Mouse (Mus musculus) spleen, adult 2 months (tissue): ENCODE results near the gene Anapc11. TPM values are rescaled to one million over a fixed set of nuclear protein-coding genes. Genes with fewer than 3 reads are reported as not detected.

Experiments used
- DNase-seq, 2 experiments: peaks; one replicate each; pipeline versions ENCODE4 v3.0.0 to v3.0.0-alpha.2; 2012 to 2021; ENCODE audit warnings: low spot score in 2 of 2, low read depth in 1 of 2
- H3K27ac ChIP-seq: fragments of 200-500 bp; 2 replicates; pipeline ENCODE4 v1.5.1; 2012; ENCODE audit warnings: low read length, inconsistent platforms; ENCODE audit not compliant: insufficient read depth
- H3K27me3 ChIP-seq: fragments of 200-500 bp; 2 replicates; pipeline ENCODE4 v1.6.1; 2012; ENCODE audit warnings: mild to moderate bottlenecking, moderate library complexity, low read length, inconsistent platforms; ENCODE audit not compliant: control insufficient read depth, insufficient read depth
- H3K36me3 ChIP-seq: fragments of 200-500 bp; 2 replicates; pipeline ENCODE4 v1.6.1; 2012; ENCODE audit warnings: mild to moderate bottlenecking, low read length, inconsistent platforms; ENCODE audit not compliant: control insufficient read depth, insufficient read depth
- H3K4me1 ChIP-seq: fragments of 200-500 bp; 2 replicates; pipeline ENCODE4 v1.6.1; 2011; ENCODE audit warnings: inconsistent platforms; ENCODE audit not compliant: control insufficient read depth, insufficient read depth, insufficient read length
- H3K4me3 ChIP-seq: fragments of 200-500 bp; 2 replicates; pipeline ENCODE4 v1.5.1; 2011; ENCODE audit warnings: mild to moderate bottlenecking, inconsistent platforms; ENCODE audit not compliant: insufficient read depth, insufficient read length; ENCODE audit errors: extremely low read depth
- CTCF ChIP-seq: fragments of 200-500 bp; IDR thresholded peaks from 2 replicates; pipeline ENCODE4 v1.5.1; 2011; ENCODE audit warnings: mild to moderate bottlenecking, inconsistent platforms; ENCODE audit not compliant: insufficient read depth, insufficient read length, insufficient replicate concordance; ENCODE audit errors: extremely low read depth
- POLR2A ChIP-seq: fragments of 200-500 bp; IDR thresholded peaks from 2 replicates; pipeline ENCODE4 v1.6.1; 2011; ENCODE audit warnings: low read depth, low read length, inconsistent platforms
- WGBS: fragments of 180-500 bp; shearing (Covaris S2); methylation state at CpG from one replicate; pipeline ENCODE4 v1.1.7; 2018; 5-methylcytosine and 5-hydroxymethylcytosine counted together
- polyA plus RNA-seq: library from polyadenylated mRNA; depleted of rRNA; stranded (reverse); fragments of >200 nt; gene quantifications from 2 replicates; pipeline ENCODE4 v1.2.3, GENCODE M21; 2012

The Anapc11 gene
- polyA plus RNA-seq, 1 experiment, result 80.1 TPM

DNA sequence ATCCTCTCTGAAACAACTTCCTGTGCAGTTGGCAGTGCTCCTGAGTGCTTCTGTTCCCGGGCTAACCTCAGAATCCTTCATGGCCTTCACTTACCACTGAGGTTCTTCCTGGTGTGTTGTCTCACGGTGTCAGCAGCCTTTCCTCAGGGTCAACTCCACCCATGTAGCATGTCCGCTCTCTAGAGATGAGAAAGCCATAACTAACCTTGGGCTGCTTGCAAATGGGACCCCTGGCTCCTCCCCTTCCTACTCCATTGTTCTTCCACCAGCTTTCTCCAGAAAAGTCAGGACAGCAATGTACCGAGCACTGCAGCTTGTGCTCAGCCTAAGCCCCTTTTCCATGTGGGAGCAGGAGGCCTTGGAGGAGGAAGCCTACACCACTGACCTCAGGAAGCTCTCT is 8.5 kb downstream of the Anapc11 start:
- Histone ChIP-seq H3K36me3 (peaks cover 17% of the 10 kb centered on the region), H3K4me3 (no peak overlapping the region), H3K4me1 (no peaks in the 10 kb centered on the region), H3K27me3 (no peaks in the 10 kb centered on the region), H3K27ac (no peak overlapping the region)
- 95% methylated on average over 4 of the region's 4 CpGs for WGBS
- DNase-seq, result no peak
- TF ChIP-seq POLR2A (no peak), CTCF (no peak)

DNA sequence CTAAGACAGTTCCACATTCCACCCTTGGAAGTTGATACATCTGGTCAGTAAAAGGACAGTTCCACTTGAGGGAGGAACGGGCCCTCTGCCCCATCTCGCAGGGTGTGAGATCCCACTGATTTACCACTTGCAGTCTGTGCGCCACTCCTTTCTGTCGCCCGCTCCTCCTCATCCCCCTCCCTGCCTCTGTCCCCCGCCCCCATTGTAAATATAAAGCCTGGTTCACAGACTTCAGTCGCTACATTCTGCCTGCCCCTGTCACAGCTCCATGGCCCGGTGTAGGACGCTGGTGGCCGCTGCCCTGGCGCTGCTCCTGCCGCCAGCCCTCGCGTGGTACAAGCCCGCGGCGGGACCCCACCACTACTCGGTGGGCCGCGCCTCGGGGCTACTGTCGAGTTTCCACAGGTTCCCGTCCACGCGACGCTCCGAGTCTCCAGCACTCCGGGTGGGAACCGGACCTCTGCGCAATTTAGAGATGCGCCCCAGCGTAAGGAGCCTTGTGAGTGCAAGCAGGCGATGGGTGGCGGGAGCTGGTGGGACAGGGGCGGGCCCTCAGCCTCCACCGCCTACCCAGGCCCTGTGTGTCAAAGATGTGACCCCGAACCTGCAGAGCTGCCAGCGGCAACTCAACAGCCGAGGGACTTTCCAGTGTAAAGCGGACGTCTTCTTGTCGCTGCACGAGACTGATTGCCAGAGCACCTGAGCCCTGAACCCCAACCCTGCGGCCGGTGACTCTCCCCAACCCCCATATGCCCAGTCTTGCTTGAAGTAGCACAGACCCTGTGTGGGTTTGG is 10.2 kb downstream of the Anapc11 start, which contains the start of gene Npb:
Gene Npb, plus strand, starts transcription at position 237 of the 794 bp plus-strand sequence.
- no peaks in the 10 kb centered on the region for H3K27me3 ChIP-seq
- no peaks in the 10 kb centered on the region for H3K4me1 ChIP-seq
- WGBS, result 31% methylated on average over 45 of the region's 45 CpGs
- H3K4me3 ChIP-seq, result no peak within 1 kb of the TSS
- H3K36me3 ChIP-seq, result peaks cover 16% of the 10 kb centered on the region
- DNase-seq, result no peak
- H3K27ac ChIP-seq, result no peak within 1 kb of the TSS
- TF ChIP-seq POLR2A (no peak), CTCF (no peak)

DNA sequence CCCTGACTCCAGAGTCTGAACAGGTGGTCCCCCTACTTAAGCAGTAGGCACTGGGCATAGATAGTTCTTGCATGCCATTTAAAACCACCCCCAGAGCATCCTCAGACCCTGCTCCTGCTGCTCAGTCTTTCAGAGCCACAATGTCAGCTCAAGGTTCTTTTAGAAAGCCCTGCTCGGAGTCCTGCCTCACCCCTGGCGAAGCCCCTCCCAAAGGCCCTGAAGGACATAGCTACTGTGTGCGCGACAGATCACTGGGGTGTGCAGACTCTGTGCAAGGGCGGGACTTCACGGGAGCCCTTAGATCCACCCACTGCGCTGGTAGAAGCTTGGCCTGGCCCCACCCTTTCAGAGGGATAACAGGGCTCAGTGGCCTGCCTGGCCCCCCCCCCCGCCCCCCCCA is 11.0 kb downstream of the Anapc11 start:
- TF ChIP-seq POLR2A (no peak), CTCF (no peak)
- WGBS, result 64% methylated on average over 8 of the region's 8 CpGs
- Histone ChIP-seq H3K27me3 (no peaks in the 10 kb centered on the region), H3K27ac (no peak overlapping the region), H3K4me3 (no peak overlapping the region), H3K36me3 (peaks cover 13% of the 10 kb centered on the region), H3K4me1 (no peaks in the 10 kb centered on the region)
- no peak for DNase-seq

DNA sequence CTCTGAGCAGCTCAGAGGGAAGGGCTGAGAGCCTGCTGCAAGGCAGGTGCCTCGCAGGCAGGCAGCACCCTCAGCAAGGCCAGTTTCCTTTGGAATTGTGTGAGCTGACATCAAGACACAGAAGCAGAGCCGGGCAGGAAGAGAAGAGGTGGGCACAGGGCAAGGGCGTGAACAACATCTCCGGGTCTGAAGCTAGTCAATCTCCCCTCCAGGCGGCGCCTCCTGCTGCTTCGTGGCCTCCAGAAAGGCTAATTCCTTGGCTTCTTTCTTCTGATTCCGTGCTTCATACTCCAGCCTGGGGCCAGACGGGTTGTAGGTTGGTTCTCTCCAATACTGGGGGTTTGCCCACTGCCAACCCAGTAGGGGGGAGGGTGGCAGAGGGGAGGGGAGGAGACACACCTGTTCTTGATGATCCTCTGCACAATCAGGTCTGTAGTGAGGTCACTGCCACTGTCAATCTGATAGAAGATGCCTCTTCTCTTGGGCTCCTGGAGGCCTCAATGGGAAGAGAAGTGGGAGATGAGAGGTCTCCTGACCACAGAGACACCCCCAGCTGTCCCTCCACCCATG is 12.3 kb downstream of the Anapc11 start:
- no peaks in the 10 kb centered on the region for H3K27me3 ChIP-seq
- H3K36me3 ChIP-seq, result peaks cover 9% of the 10 kb centered on the region
- TF ChIP-seq POLR2A (no peak), CTCF (no peak)
- H3K4me3 ChIP-seq, result no peak overlapping the region
- no peaks in the 10 kb centered on the region for H3K4me1 ChIP-seq
- DNase-seq, result no peak
- no peak overlapping the region for H3K27ac ChIP-seq
- 90% methylated on average over 9 of the region's 9 CpGs for WGBS

DNA sequence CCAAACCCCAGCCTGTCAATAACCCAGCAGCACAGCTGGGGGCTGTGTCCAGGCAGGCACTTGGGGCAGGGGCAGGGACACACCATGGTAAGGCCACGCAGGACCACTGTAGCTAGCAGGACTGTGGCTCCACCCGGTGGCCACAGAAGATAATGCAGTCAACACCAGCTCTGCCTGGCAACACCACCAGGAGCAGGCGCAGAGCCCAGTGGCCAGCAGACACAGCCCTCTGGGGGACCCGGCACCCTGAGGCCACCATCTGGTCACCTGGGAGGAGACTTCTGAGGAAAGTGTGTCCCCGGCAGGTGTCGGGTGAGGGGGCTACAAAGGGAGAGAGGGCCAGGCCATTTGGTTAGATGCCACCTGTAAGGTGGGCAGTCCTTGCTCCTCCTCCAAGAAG is 14.5 kb downstream of the Anapc11 start:
- Histone ChIP-seq H3K27ac (no peak overlapping the region), H3K27me3 (no peaks in the 10 kb centered on the region), H3K4me3 (no peak overlapping the region), H3K4me1 (peaks cover 6% of the 10 kb centered on the region; the same call in 1 of the 2 replicates), H3K36me3 (peaks cover 9% of the 10 kb centered on the region)
- 60% methylated on average over 6 of the region's 6 CpGs for WGBS
- TF ChIP-seq POLR2A, result no peak
- peak; percentile 88; the same call in 1 of the 2 replicates for TF ChIP-seq CTCF
- DNase-seq, result peak in 1 of 2 experiments; percentile 68

DNA sequence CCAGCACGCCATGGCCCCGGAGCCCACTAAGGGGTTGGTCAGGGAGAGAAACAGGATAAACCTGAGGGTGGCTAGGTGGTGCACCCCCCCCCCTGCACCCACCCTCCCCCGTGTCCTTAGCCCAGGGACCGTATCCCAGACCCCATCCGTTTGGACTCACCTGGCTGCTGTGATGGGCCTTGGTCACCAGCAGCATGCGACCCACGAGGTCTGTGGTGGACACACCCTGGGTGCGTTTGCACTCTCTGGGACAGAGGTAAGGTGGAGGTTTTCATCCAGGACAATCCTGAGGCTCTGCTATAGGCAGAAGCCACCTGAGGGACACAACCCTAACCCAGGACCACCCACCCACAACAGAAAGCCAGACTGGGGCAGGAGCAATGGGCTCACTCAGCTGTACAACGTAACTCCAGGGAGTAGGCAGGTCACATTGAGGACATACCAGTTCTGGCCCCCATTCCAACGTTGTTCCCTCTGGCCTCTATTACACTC is 15.3 kb downstream of the Anapc11 start:
- H3K27me3 ChIP-seq, result no peaks in the 10 kb centered on the region
- WGBS, result 91% methylated on average over 10 of the region's 10 CpGs
- DNase-seq, result no peak
- H3K27ac ChIP-seq, result no peak overlapping the region
- no peak overlapping the region for H3K4me3 ChIP-seq
- H3K4me1 ChIP-seq, result peaks cover 6% of the 10 kb centered on the region; the same call in 1 of the 2 replicates
- H3K36me3 ChIP-seq, result peaks cover 14% of the 10 kb centered on the region
- TF ChIP-seq CTCF (no peak), POLR2A (no peak)
